ENCODE assay signal across 7 mouse cellular contexts in genomic region chr2:181071706-181072402, GRCm38 (mm10). TPM values are rescaled to one million over a fixed set of nuclear protein-coding genes. Genes with fewer than 3 reads are reported as not detected.
DNase-seq lines count a peak whose midpoint lies in the region; ATAC-seq lines count a peak whose summit lies in the region.

No protein-coding gene starts in this region.

- 0 out of 2 replicates have a peak, but pooled peaks have one; percentile 32 for ATAC-seq in intestine, embryonic 14.5 days (replicated peaks; ENCODE audit: low FRiP score, low TSS enrichment, low read depth)
- peak; percentile 64 for ATAC-seq in midbrain, embryonic 11.5 days (ENCODE audit: low FRiP score)

- H3K27me3 ChIP-seq in intestine, embryonic 14.5 days (replicated peaks; ENCODE audit: control insufficient read depth, insufficient read depth, low read length): no peaks in the 10 kb centered on the region
- H3K27me3 ChIP-seq in midbrain, embryonic 11.5 days (ENCODE audit: control insufficient read depth, insufficient read depth, low read length): no peaks in the 10 kb centered on the region

- H3K27ac ChIP-seq in intestine, embryonic 14.5 days (ENCODE audit: low read depth): no peak overlapping the region
- H3K27ac ChIP-seq in midbrain, embryonic 11.5 days (ENCODE audit: low read depth, low read length): no peak overlapping the region

- H3K9me3 ChIP-seq in intestine, embryonic 14.5 days (ENCODE audit: control insufficient read depth, low read length): no peaks in the 10 kb centered on the region
- H3K9me3 ChIP-seq in midbrain, embryonic 11.5 days (ENCODE audit: control insufficient read depth, low read length): no peaks in the 10 kb centered on the region

- no peak overlapping the region for H3K9ac ChIP-seq in intestine, embryonic 14.5 days (ENCODE audit: low read length)
- no peak overlapping the region for H3K9ac ChIP-seq in midbrain, embryonic 11.5 days (ENCODE audit: low read length)

- no peaks in the 10 kb centered on the region for H3K36me3 ChIP-seq in intestine, embryonic 14.5 days (ENCODE audit: control insufficient read depth, insufficient read depth, low read length)
- H3K36me3 ChIP-seq in midbrain, embryonic 11.5 days (ENCODE audit: control insufficient read depth, insufficient read depth, low read length): no peaks in the 10 kb centered on the region

- no peak overlapping the region for H3K4me3 ChIP-seq in intestine, embryonic 14.5 days (ENCODE audit: low read depth, low read length)
- no peak overlapping the region for H3K4me3 ChIP-seq in midbrain, embryonic 11.5 days (ENCODE audit: low read depth, low read length)

- no peaks in the 10 kb centered on the region for H3K4me1 ChIP-seq in intestine, embryonic 14.5 days (replicated peaks; ENCODE audit: control insufficient read depth, insufficient read depth, low read length)
- no peaks in the 10 kb centered on the region for H3K4me1 ChIP-seq in midbrain, embryonic 11.5 days (ENCODE audit: control insufficient read depth, insufficient read depth, low read length)

- peak; percentile 44 for DNase-seq in T-cell, adult 2 months (ENCODE audit: low spot score)
- peak; percentile 92 for DNase-seq in cerebellum, adult 9-10 months
- peak; percentile 80 to 91 for DNase-seq in frontal cortex, postnatal 14 days (ENCODE audit: low spot score in 2 of 2)
- peak; percentile 95 for DNase-seq in intestine, embryonic 14.5 days (ENCODE audit: low spot score)
- DNase-seq in left cerebral cortex, postnatal 14 days (ENCODE audit: low spot score in 2 of 2): peak; percentile 92 to 94
- DNase-seq in midbrain, embryonic 11.5 days (ENCODE audit: low spot score, missing footprints): peak; percentile 99
- peak; percentile 67 for DNase-seq in skeletal muscle tissue, adult 2 months (ENCODE audit: low read depth, low spot score)

- intact Hi-C loops in left cerebral cortex, postnatal 14 days (cut with DNase I): loop anchor here (5.0 kb wide), 3 partner anchors 40 to 265 kb away; partner anchors contain the start of gene Ythdf1

- H3K4me2 ChIP-seq in intestine, embryonic 14.5 days (ENCODE audit: low read length): no peak overlapping the region
- no peak overlapping the region for H3K4me2 ChIP-seq in midbrain, embryonic 11.5 days

- 62% methylated on average over 7 of the region's 7 CpGs for WGBS in intestine, embryonic 14.5 days
- 61% methylated on average over 7 of the region's 7 CpGs for WGBS in midbrain, embryonic 11.5 days

RNA-seq across cellular contexts. Expression of gene Chrna4, which starts 28.5 kb away (rescaled TPM):
- 2.0 and 2.1 TPM in 2 replicates for polyA plus RNA-seq in intestine, embryonic 14.5 days (2014; fragmentation: Nextera tagmentation; extraction: Ambion mirVana)
- total RNA-seq in left cerebral cortex, postnatal 14 days (2021): 10 to 100 TPM; 34.3 to 41.3 TPM
- 41.2 and 44.2 TPM in 2 replicates for polyA plus RNA-seq in midbrain, embryonic 11.5 days (2014; fragmentation: Nextera tagmentation; extraction: Ambion mirVana)

Comparison
In these comparisons a context has a peak if more than half of its experiments do, and no peak if none do; other contexts are left out.
1. DNase-seq: peak in every context shown above with its lines; median percentile 99 in midbrain, embryonic 11.5 days; 95 in intestine, embryonic 14.5 days; 93 in left cerebral cortex, postnatal 14 days; 92 in cerebellum, adult 9-10 months; 86 in frontal cortex, postnatal 14 days; 67 in skeletal muscle tissue, adult 2 months; 44 in T-cell, adult 2 months.
2. RNA of gene Chrna4, which starts 28.5 kb away (polyA plus RNA-seq): 41.2 to 44.2 TPM in midbrain, embryonic 11.5 days; 2.0 to 2.1 TPM in intestine, embryonic 14.5 days; every median in the first group is over 10 times any median in the second.